Mouse (Mus musculus): ENCODE results near the gene Zfp607a. TPM values are rescaled to one million over a fixed set of nuclear protein-coding genes. Genes with fewer than 3 reads are reported as not detected.
A peak's percentile ranks its signal among the peaks of the same experiment; 100 is the strongest.

The Zfp607a gene
- 3.6 and 4.2 TPM in 2 replicates for polyA plus RNA-seq (2015; fragmentation: Nextera tagmentation; extraction: Ambion mirVana)

GRCm38 (mm10) chr7:27857227-27857626 lies at the start of gene Zfp607a:
TSS of gene Zfp607a (plus strand) at chr7:27857527.
- Histone ChIP-seq H3K27me3 (ENCODE audit: control insufficient read depth, insufficient read depth, low read depth, low read length) (no peaks in the 10 kb centered on the region), H3K4me1 (replicated peaks; ENCODE audit: control insufficient read depth, insufficient read depth, low read length) (peaks cover 13% of the 10 kb centered on the region), H3K36me3 (ENCODE audit: control insufficient read depth, insufficient read depth, low read length) (peaks cover 9% of the 10 kb centered on the region; the same call in 1 of the 2 replicates), H3K4me3 (ENCODE audit: low read length) (no peak within 1 kb of the TSS), H3K9me3 (ENCODE audit: control insufficient read depth, low read length) (no peaks in the 10 kb centered on the region), H3K9ac (ENCODE audit: low read length) (no peak within 1 kb of the TSS), H3K27ac (ENCODE audit: low read length) (no peak within 1 kb of the TSS), H3K4me2 (ENCODE audit: low read depth, low read length) (no peak within 1 kb of the TSS)
- ATAC-seq (ENCODE audit: low read depth) = no peak
- WGBS = 98% methylated on average over 1 of the region's 1 CpGs

GRCm38 (mm10) chr7:27818526-27819110 lies 38.7 kb upstream of the Zfp607a start:
- WGBS = 95% methylated on average over 7 of the region's 7 CpGs

GRCm38 (mm10) chr7:27822611-27823010 lies 34.7 kb upstream of the Zfp607a start:
- no peak overlapping the region for H3K4me2 ChIP-seq (ENCODE audit: low read depth, low read length)
- no peak overlapping the region for H3K4me3 ChIP-seq (ENCODE audit: low read length)
- H3K4me1 ChIP-seq (replicated peaks; ENCODE audit: control insufficient read depth, insufficient read depth, low read length) = no peaks in the 10 kb centered on the region
- peaks cover 15% of the 10 kb centered on the region for H3K36me3 ChIP-seq (ENCODE audit: control insufficient read depth, insufficient read depth, low read length)
- no peak overlapping the region for H3K27ac ChIP-seq (ENCODE audit: low read length)
- no peak overlapping the region for H3K9ac ChIP-seq (ENCODE audit: low read length)
- H3K9me3 ChIP-seq (ENCODE audit: control insufficient read depth, low read length) = peaks cover 4% of the 10 kb centered on the region; the same call in 1 of the 2 replicates
- H3K27me3 ChIP-seq (ENCODE audit: control insufficient read depth, insufficient read depth, low read depth, low read length) = no peaks in the 10 kb centered on the region
- ATAC-seq (ENCODE audit: low read depth) = no peak

More at GRCm38 (mm10) chr7:27818526-27819110, 38.7 kb upstream of the Zfp607a start:
- no peak overlapping the region for H3K9ac ChIP-seq (ENCODE audit: low read length)
- H3K9me3 ChIP-seq (ENCODE audit: control insufficient read depth, low read length) = no peaks in the 10 kb centered on the region
- no peak overlapping the region for H3K4me3 ChIP-seq (ENCODE audit: low read length)
- ATAC-seq (ENCODE audit: low read depth) = no peak
- no peak overlapping the region for H3K4me2 ChIP-seq (ENCODE audit: low read depth, low read length)
- no peaks in the 10 kb centered on the region for H3K27me3 ChIP-seq (ENCODE audit: control insufficient read depth, insufficient read depth, low read depth, low read length)
- H3K4me1 ChIP-seq (replicated peaks; ENCODE audit: control insufficient read depth, insufficient read depth, low read length) = no peaks in the 10 kb centered on the region
- H3K27ac ChIP-seq (ENCODE audit: low read length) = no peak overlapping the region
- peaks cover 19% of the 10 kb centered on the region for H3K36me3 ChIP-seq (ENCODE audit: control insufficient read depth, insufficient read depth, low read length)

GRCm38 (mm10) chr7:27834131-27834530 lies 23.2 kb upstream of the Zfp607a start:
- ATAC-seq (ENCODE audit: low read depth) = no peak
- 73% methylated on average over 2 of the region's 2 CpGs for WGBS

GRCm38 (mm10) chr7:27837896-27838295 lies 19.4 kb upstream of the Zfp607a start:
- peak overlapping the region; percentile 87 for H3K27ac ChIP-seq (ENCODE audit: low read length)
- H3K4me3 ChIP-seq (ENCODE audit: low read length) = peak overlapping the region; percentile 63
- H3K4me2 ChIP-seq (ENCODE audit: low read depth, low read length) = peak overlapping the region; percentile 63
- WGBS = 24% methylated on average over 6 of the region's 6 CpGs
- no peak for ATAC-seq (ENCODE audit: low read depth)
- peaks cover 5% of the 10 kb centered on the region; the same call in 1 of the 2 replicates for H3K4me1 ChIP-seq (replicated peaks; ENCODE audit: control insufficient read depth, insufficient read depth, low read length)
- H3K27me3 ChIP-seq (ENCODE audit: control insufficient read depth, insufficient read depth, low read depth, low read length) = no peaks in the 10 kb centered on the region
- H3K9ac ChIP-seq (ENCODE audit: low read length) = peak overlapping the region; percentile 74
- H3K9me3 ChIP-seq (ENCODE audit: control insufficient read depth, low read length) = no peaks in the 10 kb centered on the region
- no peaks in the 10 kb centered on the region for H3K36me3 ChIP-seq (ENCODE audit: control insufficient read depth, insufficient read depth, low read length)

More at GRCm38 (mm10) chr7:27834131-27834530, 23.2 kb upstream of the Zfp607a start:
- Histone ChIP-seq H3K9me3 (ENCODE audit: control insufficient read depth, low read length) (no peaks in the 10 kb centered on the region), H3K4me2 (ENCODE audit: low read depth, low read length) (no peak overlapping the region), H3K27ac (ENCODE audit: low read length) (no peak overlapping the region), H3K4me3 (ENCODE audit: low read length) (no peak overlapping the region), H3K9ac (ENCODE audit: low read length) (no peak overlapping the region), H3K27me3 (ENCODE audit: control insufficient read depth, insufficient read depth, low read depth, low read length) (no peaks in the 10 kb centered on the region), H3K4me1 (replicated peaks; ENCODE audit: control insufficient read depth, insufficient read depth, low read length) (peaks cover 2% of the 10 kb centered on the region; the same call in 1 of the 2 replicates), H3K36me3 (ENCODE audit: control insufficient read depth, insufficient read depth, low read length) (no peaks in the 10 kb centered on the region)

GRCm38 (mm10) chr7:27838323-27839249 lies 18.7 kb upstream of the Zfp607a start, which contains the start of gene Zfp59:
TSS of gene Zfp59 (plus strand) at chr7:27838607.
- H3K36me3 ChIP-seq (ENCODE audit: control insufficient read depth, insufficient read depth, low read length) = no peaks in the 10 kb centered on the region
- peak; percentile 99 for ATAC-seq (ENCODE audit: low read depth)
- peak within 1 kb of the TSS; percentile 63 for H3K4me2 ChIP-seq (ENCODE audit: low read depth, low read length)
- peaks cover 5% of the 10 kb centered on the region; the same call in 1 of the 2 replicates for H3K4me1 ChIP-seq (replicated peaks; ENCODE audit: control insufficient read depth, insufficient read depth, low read length)
- H3K9ac ChIP-seq (ENCODE audit: low read length) = peak within 1 kb of the TSS; percentile 74
- no peaks in the 10 kb centered on the region for H3K27me3 ChIP-seq (ENCODE audit: control insufficient read depth, insufficient read depth, low read depth, low read length)
- no peaks in the 10 kb centered on the region for H3K9me3 ChIP-seq (ENCODE audit: control insufficient read depth, low read length)
- H3K4me3 ChIP-seq (ENCODE audit: low read length) = peak within 1 kb of the TSS; percentile 63
- peak within 1 kb of the TSS; percentile 87 for H3K27ac ChIP-seq (ENCODE audit: low read length)
- WGBS = 2% methylated on average over 34 of the region's 34 CpGs

GRCm38 (mm10) chr7:27839596-27839995 lies 17.7 kb upstream of the Zfp607a start:
- H3K4me1 ChIP-seq (replicated peaks; ENCODE audit: control insufficient read depth, insufficient read depth, low read length) = peaks cover 5% of the 10 kb centered on the region; the same call in 1 of the 2 replicates
- H3K4me2 ChIP-seq (ENCODE audit: low read depth, low read length) = no peak overlapping the region
- no peak overlapping the region for H3K27ac ChIP-seq (ENCODE audit: low read length)
- no peaks in the 10 kb centered on the region for H3K36me3 ChIP-seq (ENCODE audit: control insufficient read depth, insufficient read depth, low read length)
- WGBS = 91% methylated on average over 7 of the region's 7 CpGs
- H3K9me3 ChIP-seq (ENCODE audit: control insufficient read depth, low read length) = no peaks in the 10 kb centered on the region
- no peak for ATAC-seq (ENCODE audit: low read depth)
- H3K4me3 ChIP-seq (ENCODE audit: low read length) = no peak overlapping the region
- H3K27me3 ChIP-seq (ENCODE audit: control insufficient read depth, insufficient read depth, low read depth, low read length) = no peaks in the 10 kb centered on the region
- H3K9ac ChIP-seq (ENCODE audit: low read length) = no peak overlapping the region

- H3K4me3 ChIP-seq (ENCODE audit: low read length) = no peak overlapping the region
- H3K9me3 ChIP-seq (ENCODE audit: control insufficient read depth, low read length) = no peaks in the 10 kb centered on the region
- H3K27me3 ChIP-seq (ENCODE audit: control insufficient read depth, insufficient read depth, low read depth, low read length) = no peaks in the 10 kb centered on the region
- no peaks in the 10 kb centered on the region for H3K36me3 ChIP-seq (ENCODE audit: control insufficient read depth, insufficient read depth, low read length)
- no peak overlapping the region for H3K9ac ChIP-seq (ENCODE audit: low read length)
- ATAC-seq (ENCODE audit: low read depth) = no peak
- no peak overlapping the region for H3K27ac ChIP-seq (ENCODE audit: low read length)
- no peak overlapping the region for H3K4me2 ChIP-seq (ENCODE audit: low read depth, low read length)
- H3K4me1 ChIP-seq (replicated peaks; ENCODE audit: control insufficient read depth, insufficient read depth, low read length) = peaks cover 5% of the 10 kb centered on the region; the same call in 1 of the 2 replicates
- WGBS = 80% methylated on average over 6 of the region's 6 CpGs
These were observed 17.2 kb upstream of the Zfp607a start for GRCm38 (mm10) chr7:27840104-27840503.
